Mouse (Mus musculus): Measurements from ENCODE around the gene Dpp3.

- TF ChIP-seq CTCF (IDR thresholded peaks at IDR 0.05; ENCODE audit: borderline replicate concordance, insufficient read depth, low read depth, low read length) (no peak), POLR2A (IDR thresholded peaks at IDR 0.05; ENCODE audit: borderline replicate concordance, insufficient read depth, low read length) (no peak)
These were observed 8.8 kb upstream of the Dpp3 start for GRCm38 (mm10) chr19:4936896-4937295.
